Mouse (Mus musculus) layer of hippocampus, postnatal 14 days (tissue): ENCODE measurements around the gene Wfdc12. TPM values are rescaled to one million over a fixed set of nuclear protein-coding genes. Genes with fewer than 3 reads are reported as not detected.

Experiments used
- DNase-seq, 2 experiments: peaks; one replicate each; pipeline ENCODE4 v3.0.0; 2021 to 2022; ENCODE audit warnings: low spot score in 2 of 2, mixed read lengths in 1 of 2
- total RNA-seq, 2 experiments: library from RNA; stranded (reverse); gene quantifications; 2 replicates each; pipeline ENCODE4 v1.2.3; 2021

Gene Wfdc12
- total RNA-seq, 2 experiments from 2014 or later, result not detected

- DNase-seq, result no peak
These were observed 12.6 kb downstream of the Wfdc12 start for GRCm38 (mm10) chr2:164177831-164178230.

- DNase-seq, result no peak
These were observed 14.6 kb downstream of the Wfdc12 start for GRCm38 (mm10) chr2:164175850-164176249.

GRCm38 (mm10) chr2:164174649-164175395 lies 15.6 kb downstream of the Wfdc12 start:
- peak in 1 of 2 experiments; percentile 63 for DNase-seq

- no peak for DNase-seq
These were observed 17.0 kb downstream of the Wfdc12 start for GRCm38 (mm10) chr2:164173394-164173793.

- DNase-seq, result no peak
These were observed 19.5 kb downstream of the Wfdc12 start, which contains the start of gene Kcns1 for GRCm38 (mm10) chr2:164170902-164171301. Gene Kcns1 (minus strand): TSS chr2:164171113.

GRCm38 (mm10) chr2:164170326-164170725 lies 20.1 kb downstream of the Wfdc12 start:
- DNase-seq, result no peak

- peak; percentile 13 to 37 for DNase-seq
These were observed 21.8 kb downstream of the Wfdc12 start for GRCm38 (mm10) chr2:164168571-164168946.

GRCm38 (mm10) chr2:164167752-164168570 lies 22.4 kb downstream of the Wfdc12 start:
- no peak for DNase-seq

GRCm38 (mm10) chr2:164164941-164165340 lies 25.5 kb downstream of the Wfdc12 start:
- no peak for DNase-seq

GRCm38 (mm10) chr2:164161515-164162055 lies 28.8 kb downstream of the Wfdc12 start:
- no peak for DNase-seq

GRCm38 (mm10) chr2:164158838-164159237 lies 31.6 kb downstream of the Wfdc12 start:
- peak in 1 of 2 experiments; percentile 30 for DNase-seq

GRCm38 (mm10) chr2:164156158-164156557 lies 34.2 kb downstream of the Wfdc12 start:
- DNase-seq, result no peak

GRCm38 (mm10) chr2:164154007-164154406 lies 36.4 kb downstream of the Wfdc12 start:
- DNase-seq, result no peak

- DNase-seq, result no peak
These were observed 38.1 kb downstream of the Wfdc12 start for GRCm38 (mm10) chr2:164152341-164152740.

GRCm38 (mm10) chr2:164150086-164150760 lies 40.2 kb downstream of the Wfdc12 start:
- DNase-seq, result no peak

GRCm38 (mm10) chr2:164146556-164146955 lies 43.9 kb downstream of the Wfdc12 start:
- no peak for DNase-seq

- no peak for DNase-seq
These were observed 45.9 kb downstream of the Wfdc12 start for GRCm38 (mm10) chr2:164144541-164144940.

GRCm38 (mm10) chr2:164144025-164144424 lies 46.4 kb downstream of the Wfdc12 start:
- DNase-seq, result no peak

- peak; percentile 23 to 50 for DNase-seq
These were observed 48.4 kb downstream of the Wfdc12 start for GRCm38 (mm10) chr2:164142021-164142420.
